Mouse (Mus musculus): ENCODE measurements around the gene Osbpl10.

GRCm38 (mm10) chr9:114964093-114964492 is 14.3 kb upstream of the Osbpl10 start:
- TF ChIP-seq POLR2A (IDR thresholded peaks at IDR 0.05; ENCODE audit: insufficient read depth, low read depth, low read length) (no peak), CTCF (IDR thresholded peaks at IDR 0.05; ENCODE audit: insufficient read depth, low read depth, low read length) (no peak)
